16 mouse cellular contexts compared by ENCODE assay signal in the genomic region with DNA sequence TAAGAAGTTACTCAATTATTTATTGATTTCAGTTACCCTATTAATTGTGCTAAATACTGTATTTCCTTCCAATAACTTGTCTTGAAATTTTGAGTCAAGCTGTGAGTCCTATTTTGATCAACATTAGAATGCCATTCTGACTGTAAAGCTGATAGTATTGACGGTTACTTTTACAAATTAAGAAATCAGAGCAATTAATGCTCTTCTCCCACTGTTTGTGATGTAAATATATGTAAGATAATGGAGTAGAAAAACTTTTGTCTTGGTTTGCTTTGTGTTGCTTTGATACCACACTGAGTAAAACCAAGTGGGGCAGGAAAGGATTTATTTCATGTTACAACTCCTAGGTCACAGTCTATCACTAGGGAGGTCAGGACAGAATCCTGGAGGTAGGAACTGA.
"Had no signal": no experiment of that assay in that cellular context is flagged by ENCODE, and none has a peak within 500 bp of the region (broad histone marks: within the 10 kb centered on the region; RNA-seq: fewer than 3 reads in every experiment).

No protein-coding gene starts in this region.

- H3K4me1 ChIP-seq: stomach, embryonic 15.5 days had no signal

- H3K9ac ChIP-seq: neural tube, embryonic 13.5 days; neural tube, embryonic 15.5 days; stomach, embryonic 15.5 days had no signal

- H3K4me3 ChIP-seq: neural tube, embryonic 13.5 days; neural tube, embryonic 15.5 days; stomach, embryonic 15.5 days had no signal

- H3K36me3 ChIP-seq: neural tube, embryonic 13.5 days; neural tube, embryonic 15.5 days had no signal

- H3K27ac ChIP-seq: neural tube, embryonic 13.5 days; neural tube, embryonic 15.5 days; stomach, embryonic 15.5 days; stomach, postnatal 0 days had no signal

- H3K9me3 ChIP-seq: neural tube, embryonic 13.5 days; neural tube, embryonic 15.5 days; stomach, embryonic 15.5 days had no signal

- DNase-seq: retina, postnatal 1 day; right cerebral cortex, adult 18-20 months; right cerebral cortex, postnatal 14 days; right cerebral cortex, postnatal 25 days; right cerebral cortex, postnatal 4 days; spleen, adult 18-20 months; thymus, adult 18-20 months; thymus, adult 2 months; thymus, postnatal 14 days; thymus, postnatal 25 days; thymus, postnatal 36 days; thymus, postnatal 4 days had no signal

- H3K4me2 ChIP-seq: neural tube, embryonic 13.5 days; neural tube, embryonic 15.5 days; stomach, embryonic 15.5 days had no signal

- H3K27me3 ChIP-seq: neural tube, embryonic 13.5 days; neural tube, embryonic 15.5 days; stomach, embryonic 15.5 days had no signal
